Mouse (Mus musculus): Measurements from ENCODE around the gene Gnl2.

Gnl2 gene

GRCm38 (mm10) chr4:125002978-125003377 lies 13.4 kb upstream of the Gnl2 start:
- DNase-seq (ENCODE audit: low spot score in 2 of 2), result no peak

- DNase-seq (ENCODE audit: low spot score in 2 of 2), result no peak
Observed at GRCm38 (mm10) chr4:125004886-125005285, 11.5 kb upstream of the Gnl2 start.

GRCm38 (mm10) chr4:125007460-125007859 lies 8.9 kb upstream of the Gnl2 start:
- no peak for DNase-seq (ENCODE audit: low spot score in 2 of 2)

- DNase-seq (ENCODE audit: low spot score in 2 of 2), result no peak
Observed at GRCm38 (mm10) chr4:125008220-125008619, 8.2 kb upstream of the Gnl2 start.

- DNase-seq (ENCODE audit: low spot score in 2 of 2), result no peak
Observed at GRCm38 (mm10) chr4:125008712-125009111, 7.7 kb upstream of the Gnl2 start.

GRCm38 (mm10) chr4:125017431-125017830 lies 1.0 kb downstream of the Gnl2 start:
- DNase-seq (ENCODE audit: low spot score in 2 of 2), result no peak

GRCm38 (mm10) chr4:125020780-125021538 lies 4.6 kb downstream of the Gnl2 start:
- DNase-seq (ENCODE audit: low spot score in 2 of 2), result no peak

GRCm38 (mm10) chr4:125029891-125030614 lies 13.7 kb downstream of the Gnl2 start:
- DNase-seq (ENCODE audit: low spot score in 2 of 2), result peak; percentile 89 to 91

GRCm38 (mm10) chr4:125034341-125034740 lies 18.0 kb downstream of the Gnl2 start:
- DNase-seq (ENCODE audit: low spot score in 2 of 2), result no peak

- no peak for DNase-seq (ENCODE audit: low spot score in 2 of 2)
Observed at GRCm38 (mm10) chr4:125044454-125044853, 28.1 kb downstream of the Gnl2 start.

GRCm38 (mm10) chr4:125055385-125055784 lies 39.0 kb downstream of the Gnl2 start:
- DNase-seq (ENCODE audit: low spot score in 2 of 2), result peak; percentile 11 to 25

GRCm38 (mm10) chr4:125056476-125056875 lies 40.1 kb downstream of the Gnl2 start:
- no peak for DNase-seq (ENCODE audit: low spot score in 2 of 2)

GRCm38 (mm10) chr4:125057273-125057672 lies 40.9 kb downstream of the Gnl2 start:
- DNase-seq (ENCODE audit: low spot score in 2 of 2), result no peak

- no peak for DNase-seq (ENCODE audit: low spot score in 2 of 2)
Observed at GRCm38 (mm10) chr4:125058033-125058432, 41.6 kb downstream of the Gnl2 start.

- peak; percentile 20 to 27 for DNase-seq (ENCODE audit: low spot score in 2 of 2)
Observed at GRCm38 (mm10) chr4:125059025-125059424, 42.6 kb downstream of the Gnl2 start.

GRCm38 (mm10) chr4:125063829-125064228 lies 47.4 kb downstream of the Gnl2 start:
- no peak for DNase-seq (ENCODE audit: low spot score in 2 of 2)

- peak; percentile 56 to 65 for DNase-seq (ENCODE audit: low spot score in 2 of 2)
Observed at GRCm38 (mm10) chr4:125065517-125066307, 49.3 kb downstream of the Gnl2 start, which contains the start of gene Dnali1. Gene Dnali1, minus strand, starts transcription at chr4:125065703.

- peak; percentile 94 to 95 for DNase-seq (ENCODE audit: low spot score in 2 of 2)
Observed at GRCm38 (mm10) chr4:125066490-125067370, 50.3 kb downstream of the Gnl2 start, which contains the start of gene Snip1. Gene Snip1, plus strand, starts transcription at chr4:125066672.

GRCm38 (mm10) chr4:125077700-125078099 lies 61.3 kb downstream of the Gnl2 start:
- DNase-seq (ENCODE audit: low spot score in 2 of 2), result no peak

- DNase-seq (ENCODE audit: low spot score in 2 of 2), result no peak
Observed at GRCm38 (mm10) chr4:125078698-125079097, 62.3 kb downstream of the Gnl2 start.

Measured in spleen, postnatal 36 days (tissue).